Mouse (Mus musculus) lung, postnatal 0 days (tissue): ENCODE measurements around the gene Srp14.

Experiments
- CTCF ChIP-seq: IDR thresholded peaks from 2 replicates; pipeline ENCODE4 v1.5.1; 2016; ENCODE audit warnings: antibody characterized with exemption, mild to moderate bottlenecking
- EP300 ChIP-seq: IDR thresholded peaks from 2 replicates; pipeline ENCODE4 v1.6.1; 2016; ENCODE audit warnings: antibody characterized with exemption, mild to moderate bottlenecking, control low read depth

DNA sequence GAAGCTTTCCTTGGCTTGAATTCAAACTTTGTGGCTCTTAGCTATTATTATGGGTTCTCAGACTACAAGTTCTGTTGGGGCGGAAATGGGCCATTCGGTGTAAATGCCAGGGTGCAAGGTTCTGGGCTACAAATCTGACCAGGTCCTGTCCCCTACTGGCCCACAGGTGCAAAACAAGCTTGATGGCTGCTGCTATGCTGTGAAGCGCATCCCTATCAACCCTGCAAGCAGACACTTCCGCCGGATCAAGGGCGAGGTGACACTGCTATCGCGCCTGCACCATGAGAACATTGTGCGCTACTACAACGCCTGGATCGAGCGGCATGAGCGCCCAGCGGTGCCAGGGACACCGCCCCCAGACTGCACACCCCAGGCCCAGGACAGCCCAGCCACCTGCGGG, 48.9 kb downstream of the Srp14 start:
- no peak for TF ChIP-seq EP300
- TF ChIP-seq CTCF, result no peak
